Mouse (Mus musculus): Measurements from ENCODE around the gene Pik3ca. TPM values are rescaled to one million over a fixed set of nuclear protein-coding genes. Genes with fewer than 3 reads are reported as not detected.

Pik3ca gene
- polyA plus RNA-seq, 1 experiment = 1.2 TPM

- TF ChIP-seq GATA1 (IDR thresholded peaks at IDR 0.05; ENCODE audit: low read length) = no peak
Measured at GRCm38 (mm10) chr3:32495856-32496710, 98.6 kb downstream of the Pik3ca start.

GRCm38 (mm10) chr3:32496711-32497070, 99.2 kb downstream of the Pik3ca start:
- TF ChIP-seq GATA1 (IDR thresholded peaks at IDR 0.05; ENCODE audit: low read length) = no peak

- no peak for TF ChIP-seq GATA1 (IDR thresholded peaks at IDR 0.05; ENCODE audit: low read length)
Measured at GRCm38 (mm10) chr3:32500346-32500745, 102.9 kb downstream of the Pik3ca start.

GRCm38 (mm10) chr3:32505841-32506240, 108.4 kb downstream of the Pik3ca start:
- no peak for TF ChIP-seq GATA1 (IDR thresholded peaks at IDR 0.05; ENCODE audit: low read length)

GRCm38 (mm10) chr3:32506366-32507225, 109.1 kb downstream of the Pik3ca start:
- TF ChIP-seq GATA1 (IDR thresholded peaks at IDR 0.05; ENCODE audit: low read length) = no peak

- TF ChIP-seq GATA1 (IDR thresholded peaks at IDR 0.05; ENCODE audit: low read length) = no peak
Measured at GRCm38 (mm10) chr3:32508666-32509324, 111.3 kb downstream of the Pik3ca start.

- TF ChIP-seq GATA1 (IDR thresholded peaks at IDR 0.05; ENCODE audit: low read length) = no peak
Measured at GRCm38 (mm10) chr3:32509496-32510374, 112.3 kb downstream of the Pik3ca start, which contains the start of gene Zfp639. Zfp639 (plus strand) TSS chr3:32510259.

GRCm38 (mm10) chr3:32510375-32511190, 113.1 kb downstream of the Pik3ca start:
- TF ChIP-seq GATA1 (IDR thresholded peaks at IDR 0.05; ENCODE audit: low read length) = no peak

GRCm38 (mm10) chr3:32511191-32511550, 113.7 kb downstream of the Pik3ca start:
- no peak for TF ChIP-seq GATA1 (IDR thresholded peaks at IDR 0.05; ENCODE audit: low read length)

- TF ChIP-seq GATA1 (IDR thresholded peaks at IDR 0.05; ENCODE audit: low read length) = no peak
Measured at GRCm38 (mm10) chr3:32512686-32513284, 115.3 kb downstream of the Pik3ca start.

- TF ChIP-seq GATA1 (IDR thresholded peaks at IDR 0.05; ENCODE audit: low read length) = no peak
Measured at GRCm38 (mm10) chr3:32513528-32513927, 116.1 kb downstream of the Pik3ca start.

Other genes starting within 250 kb of the Pik3ca start
- gene Zmat3, start 31.7 kb upstream of the Pik3ca start, polyA plus RNA-seq (2012) = 5.3 and 5.6 TPM in 2 replicates
- not detected in 2 replicates for gene Kcnmb3, start 94.6 kb downstream of the Pik3ca start, polyA plus RNA-seq (2012)
- 5.3 and 8.4 TPM in 2 replicates for gene Zfp639, start 112.6 kb downstream of the Pik3ca start, polyA plus RNA-seq (2012)
- gene Mfn1, start 131.8 kb downstream of the Pik3ca start, polyA plus RNA-seq (2012) = 10.0 and 15.3 TPM in 2 replicates
- gene Gnb4, start 218.9 kb downstream of the Pik3ca start, polyA plus RNA-seq (2012) = 6.2 and 10.3 TPM in 2 replicates

Measured in G1E-ER4 (cell line).